Mouse (Mus musculus): ENCODE data around the gene Lin7b. TPM values are rescaled to one million over a fixed set of nuclear protein-coding genes. Genes with fewer than 3 reads are reported as not detected.
"Not testable (repeated sequence)": the region's sequence is repeated elsewhere in the genome, so short reads cannot be mapped to it uniquely, and the experiment has no call there.

The Lin7b gene
- polyA plus RNA-seq, 1 experiment from 2014 or later: 34.8 TPM

DNA sequence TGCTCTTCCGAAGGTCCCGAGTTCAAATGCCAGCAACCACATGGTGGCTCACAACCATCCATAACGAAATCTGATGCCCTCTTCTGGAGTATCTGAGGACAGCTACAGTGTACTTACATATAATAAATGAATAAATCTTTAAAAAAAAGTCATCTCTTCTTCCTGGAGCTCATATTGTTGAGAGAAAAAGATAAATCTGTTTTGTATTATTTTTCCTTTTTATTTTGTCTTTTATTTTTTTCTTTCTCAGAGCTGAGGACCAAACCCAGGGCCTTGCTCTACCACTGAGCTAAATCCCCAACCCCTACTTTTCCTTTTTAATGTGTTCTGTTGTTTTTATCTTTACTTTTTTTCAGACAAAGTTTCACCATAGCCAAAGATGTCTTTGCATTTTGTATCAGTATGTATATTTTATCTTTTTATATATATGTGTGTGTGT lies 26.0 kb upstream of the Lin7b start:
- H3K36me3 ChIP-seq (replicated peaks; ENCODE audit: control insufficient read depth, insufficient read depth); H3K27me3 ChIP-seq (ENCODE audit: control insufficient read depth, insufficient read depth, low read length); DNase-seq (ENCODE audit: low spot score); H3K9me3 ChIP-seq (ENCODE audit: control insufficient read depth, low read length): not testable (repeated sequence)
- Histone ChIP-seq H3K27ac (peak overlapping the region; percentile 97), H3K4me1 (replicated peaks; ENCODE audit: control insufficient read depth, insufficient read depth, low read length) (peaks cover 18% of the 10 kb centered on the region), H3K4me3 (replicated peaks; ENCODE audit: low read length) (peak overlapping the region; percentile 82), H3K4me2 (replicated peaks) (peak overlapping the region; percentile 97), H3K9ac (peak overlapping the region; percentile 34; the same call in 1 of the 2 replicates)
- ATAC-seq (ENCODE audit: low FRiP score): 0 out of 2 replicates have a peak, but pooled peaks have one; percentile 4
- 4% methylated on average over 3 of the region's 3 CpGs for WGBS

DNA sequence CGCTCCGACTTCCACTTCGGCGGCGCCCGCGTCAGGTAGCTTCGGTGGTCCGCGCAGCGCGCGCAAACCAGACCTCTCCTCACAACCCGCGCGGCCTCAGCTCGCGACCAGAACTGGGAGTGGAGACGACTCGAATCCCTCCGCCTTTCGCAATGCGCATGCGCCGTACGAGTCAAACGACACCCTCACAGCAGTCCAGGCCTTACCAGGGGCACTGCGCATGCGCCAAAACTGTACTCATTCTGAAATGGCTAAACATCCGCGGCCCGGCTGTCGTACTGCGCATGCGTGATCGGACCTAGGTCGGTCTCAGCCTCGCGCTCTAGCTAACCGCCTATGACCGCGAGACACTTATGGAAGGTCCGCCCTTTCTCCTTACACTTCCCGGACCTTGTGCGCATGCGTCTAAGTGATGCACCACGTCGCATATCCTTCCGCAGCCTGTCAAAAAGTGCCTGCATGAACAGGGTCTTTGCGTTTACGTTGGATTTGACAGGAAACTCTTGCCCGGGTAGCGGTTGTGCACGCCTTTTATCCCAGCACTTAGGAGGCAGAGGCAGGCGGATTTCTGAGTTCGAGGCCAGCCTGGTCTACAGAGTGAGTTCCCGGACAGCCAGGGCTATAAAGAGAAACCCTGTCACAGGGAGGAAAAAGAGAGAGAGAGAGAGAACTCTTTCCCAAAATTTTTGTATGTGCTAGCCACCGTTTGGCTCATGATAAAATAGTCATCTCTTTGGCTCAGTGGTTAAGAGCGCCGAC lies 25.4 kb upstream of the Lin7b start, which contains the start of gene Snrnp70:
Snrnp70 (minus strand) TSS at position 165 of the 759 bp plus-strand sequence.
- under 1% methylated on average over 60 of the region's 60 CpGs for WGBS
- H3K27ac ChIP-seq: peak within 1 kb of the TSS; percentile 97
- peaks cover 18% of the 10 kb centered on the region for H3K4me1 ChIP-seq (replicated peaks; ENCODE audit: control insufficient read depth, insufficient read depth, low read length)
- H3K4me3 ChIP-seq (replicated peaks; ENCODE audit: low read length): peak within 1 kb of the TSS; percentile 82
- H3K9me3 ChIP-seq (ENCODE audit: control insufficient read depth, low read length): no peaks in the 10 kb centered on the region
- H3K36me3 ChIP-seq (replicated peaks; ENCODE audit: control insufficient read depth, insufficient read depth): peaks cover 16% of the 10 kb centered on the region
- DNase-seq (ENCODE audit: low spot score) (peak; percentile 100), ATAC-seq (ENCODE audit: low FRiP score) (peak; percentile 96)
- H3K27me3 ChIP-seq (ENCODE audit: control insufficient read depth, insufficient read depth, low read length): no peaks in the 10 kb centered on the region
- peak within 1 kb of the TSS; percentile 97 for H3K4me2 ChIP-seq (replicated peaks)
- peak within 1 kb of the TSS; percentile 79 for H3K9ac ChIP-seq

DNA sequence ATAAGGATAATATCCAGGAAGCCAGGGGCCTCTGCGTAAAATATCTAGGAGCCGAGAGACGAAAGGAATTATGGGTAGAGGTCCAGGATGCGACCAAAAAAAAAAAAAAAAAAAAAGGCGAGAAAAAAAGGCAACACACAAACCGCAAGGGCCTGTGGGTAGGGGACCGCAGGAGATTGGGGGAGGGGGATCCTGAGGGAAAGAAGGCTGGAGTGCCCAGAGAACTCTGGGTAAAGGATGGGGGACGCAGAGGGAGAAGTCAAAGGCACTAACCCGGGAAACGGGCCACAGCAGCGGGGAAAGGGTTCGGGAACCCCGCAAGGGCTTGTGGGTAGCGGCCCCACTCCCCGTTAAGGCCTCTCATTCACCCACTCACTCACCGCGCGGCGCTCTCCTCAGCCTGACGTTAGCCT lies 24.8 kb upstream of the Lin7b start:
- Histone ChIP-seq H3K4me1 (replicated peaks; ENCODE audit: control insufficient read depth, insufficient read depth, low read length) (peaks cover 18% of the 10 kb centered on the region), H3K4me3 (replicated peaks; ENCODE audit: low read length) (peak overlapping the region; percentile 82), H3K4me2 (replicated peaks) (peak overlapping the region; percentile 97), H3K9me3 (ENCODE audit: control insufficient read depth, low read length) (no peaks in the 10 kb centered on the region), H3K27ac (peak overlapping the region; percentile 97), H3K27me3 (ENCODE audit: control insufficient read depth, insufficient read depth, low read length) (no peaks in the 10 kb centered on the region), H3K36me3 (replicated peaks; ENCODE audit: control insufficient read depth, insufficient read depth) (peaks cover 22% of the 10 kb centered on the region), H3K9ac (peak overlapping the region; percentile 79)
- under 1% methylated on average over 19 of the region's 20 CpGs for WGBS
- ATAC-seq (ENCODE audit: low FRiP score): peak; percentile 80
- DNase-seq (ENCODE audit: low spot score): peak; percentile 73

DNA sequence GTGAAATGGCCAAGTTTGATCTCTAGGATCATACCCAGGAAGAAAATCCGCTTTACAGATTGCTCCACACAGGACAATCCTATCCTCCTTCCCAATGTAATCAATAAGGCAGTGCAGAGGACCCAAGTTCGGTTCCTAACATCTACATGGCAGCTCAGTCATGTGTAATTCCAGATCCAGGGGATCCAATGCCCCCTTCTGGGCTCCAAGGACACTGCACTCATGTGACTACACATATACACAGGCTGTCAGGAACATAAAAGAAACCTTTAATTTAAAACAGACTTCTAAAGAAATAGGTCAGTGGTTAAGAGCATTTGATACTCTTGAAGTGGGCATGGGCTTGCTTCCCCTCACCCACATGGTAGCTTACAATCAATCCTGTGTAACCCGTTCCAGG lies 15.7 kb upstream of the Lin7b start:
- 94% methylated on average over 3 of the region's 3 CpGs for WGBS
- Histone ChIP-seq H3K9ac (no peak overlapping the region), H3K4me1 (replicated peaks; ENCODE audit: control insufficient read depth, insufficient read depth, low read length) (no peaks in the 10 kb centered on the region), H3K4me2 (replicated peaks) (no peak overlapping the region), H3K9me3 (ENCODE audit: control insufficient read depth, low read length) (no peaks in the 10 kb centered on the region), H3K27me3 (ENCODE audit: control insufficient read depth, insufficient read depth, low read length) (no peaks in the 10 kb centered on the region), H3K4me3 (replicated peaks; ENCODE audit: low read length) (no peak overlapping the region), H3K36me3 (replicated peaks; ENCODE audit: control insufficient read depth, insufficient read depth) (peaks cover 100% of the 10 kb centered on the region), H3K27ac (no peak overlapping the region)
- DNase-seq (ENCODE audit: low spot score) (no peak), ATAC-seq (ENCODE audit: low FRiP score) (no peak)

DNA sequence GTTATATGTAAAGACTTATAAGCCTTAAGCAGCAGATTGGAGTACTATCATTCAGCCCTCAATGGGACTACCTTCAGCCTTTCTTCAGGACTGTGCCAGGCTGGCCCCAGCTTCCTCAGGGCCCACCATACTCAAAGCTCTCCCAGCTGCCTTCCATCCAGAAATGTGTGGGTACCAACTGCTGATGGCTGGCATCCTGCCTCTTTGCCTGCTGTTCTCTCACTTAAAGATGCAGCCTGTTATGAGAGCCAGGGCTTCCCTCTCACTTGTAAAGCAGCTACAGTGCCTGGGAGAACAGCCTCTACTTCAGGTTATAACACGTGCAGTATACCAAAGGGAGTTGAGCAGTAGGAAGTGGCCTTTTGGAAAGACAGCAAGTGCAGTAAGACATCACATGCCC lies 5.7 kb upstream of the Lin7b start:
- 0 out of 2 replicates have a peak, but pooled peaks cover 4% of the 10 kb centered on the region for H3K4me1 ChIP-seq (replicated peaks; ENCODE audit: control insufficient read depth, insufficient read depth, low read length)
- 84% methylated on average over 1 of the region's 1 CpGs for WGBS
- no peaks in the 10 kb centered on the region for H3K27me3 ChIP-seq (ENCODE audit: control insufficient read depth, insufficient read depth, low read length)
- no peak overlapping the region for H3K4me2 ChIP-seq (replicated peaks)
- no peak overlapping the region for H3K9ac ChIP-seq
- peaks cover 96% of the 10 kb centered on the region for H3K36me3 ChIP-seq (replicated peaks; ENCODE audit: control insufficient read depth, insufficient read depth)
- DNase-seq (ENCODE audit: low spot score) (no peak), ATAC-seq (ENCODE audit: low FRiP score) (no peak)
- H3K9me3 ChIP-seq (ENCODE audit: control insufficient read depth, low read length): no peaks in the 10 kb centered on the region
- H3K27ac ChIP-seq: no peak overlapping the region
- no peak overlapping the region for H3K4me3 ChIP-seq (replicated peaks; ENCODE audit: low read length)

DNA sequence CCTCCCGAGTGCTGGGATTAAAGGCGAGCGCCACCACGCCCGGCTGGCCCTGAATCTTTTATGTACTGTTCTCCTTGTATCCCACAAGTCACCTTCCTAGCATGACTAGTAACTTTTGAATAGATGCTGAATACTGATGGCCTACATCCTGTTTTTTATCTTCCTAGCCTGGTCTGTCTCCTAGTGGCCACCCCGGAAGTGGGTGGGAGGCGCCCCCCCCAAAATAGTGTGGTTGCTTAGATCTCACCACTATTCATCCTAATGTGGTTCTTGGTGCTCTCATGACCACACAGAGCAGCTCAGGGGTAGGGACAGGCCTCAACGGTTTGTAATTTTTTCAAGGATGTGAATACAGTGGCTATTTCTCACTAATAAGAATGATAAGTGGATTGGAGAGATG lies 4.2 kb upstream of the Lin7b start:
- H3K36me3 ChIP-seq (replicated peaks; ENCODE audit: control insufficient read depth, insufficient read depth): peaks cover 82% of the 10 kb centered on the region
- peaks cover 8% of the 10 kb centered on the region; the same call in 1 of the 2 replicates for H3K4me1 ChIP-seq (replicated peaks; ENCODE audit: control insufficient read depth, insufficient read depth, low read length)
- WGBS: 92% methylated on average over 8 of the region's 8 CpGs
- H3K9ac ChIP-seq: no peak overlapping the region
- H3K4me2 ChIP-seq (replicated peaks): no peak overlapping the region
- H3K9me3 ChIP-seq (ENCODE audit: control insufficient read depth, low read length): no peaks in the 10 kb centered on the region
- H3K4me3 ChIP-seq (replicated peaks; ENCODE audit: low read length): no peak overlapping the region
- no peaks in the 10 kb centered on the region for H3K27me3 ChIP-seq (ENCODE audit: control insufficient read depth, insufficient read depth, low read length)
- no peak for ATAC-seq (ENCODE audit: low FRiP score)
- no peak for DNase-seq (ENCODE audit: low spot score)
- no peak overlapping the region for H3K27ac ChIP-seq

DNA sequence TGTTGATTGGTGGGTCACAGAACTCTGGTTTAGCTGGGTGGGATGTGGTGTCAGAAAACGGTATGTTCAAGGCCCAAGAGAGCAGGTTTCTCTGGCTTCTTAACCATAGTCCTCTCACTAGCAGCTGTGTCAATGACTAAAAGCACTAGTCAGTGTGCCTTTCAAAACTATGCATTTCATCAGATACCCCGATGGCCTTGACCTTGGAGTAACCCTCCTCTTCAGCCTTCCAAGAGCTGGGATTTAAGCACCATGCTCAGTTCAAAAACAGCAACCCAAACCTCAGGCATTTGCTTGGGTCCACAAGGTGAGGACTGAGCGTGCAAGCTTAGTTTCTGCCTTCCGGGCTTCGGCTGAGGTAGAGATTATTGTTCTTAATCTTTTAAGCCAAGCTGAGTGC lies 2.0 kb upstream of the Lin7b start:
- Histone ChIP-seq H3K9me3 (ENCODE audit: control insufficient read depth, low read length) (no peaks in the 10 kb centered on the region), H3K27ac (no peak overlapping the region), H3K4me1 (replicated peaks; ENCODE audit: control insufficient read depth, insufficient read depth, low read length) (peaks cover 18% of the 10 kb centered on the region; the same call in 1 of the 2 replicates), H3K4me2 (replicated peaks) (no peak overlapping the region), H3K9ac (no peak overlapping the region), H3K36me3 (replicated peaks; ENCODE audit: control insufficient read depth, insufficient read depth) (peaks cover 59% of the 10 kb centered on the region), H3K4me3 (replicated peaks; ENCODE audit: low read length) (no peak overlapping the region), H3K27me3 (ENCODE audit: control insufficient read depth, insufficient read depth, low read length) (peaks cover 8% of the 10 kb centered on the region)
- WGBS: 90% methylated on average over 5 of the region's 5 CpGs
- no peak for DNase-seq (ENCODE audit: low spot score)
- no peak for ATAC-seq (ENCODE audit: low FRiP score)

DNA sequence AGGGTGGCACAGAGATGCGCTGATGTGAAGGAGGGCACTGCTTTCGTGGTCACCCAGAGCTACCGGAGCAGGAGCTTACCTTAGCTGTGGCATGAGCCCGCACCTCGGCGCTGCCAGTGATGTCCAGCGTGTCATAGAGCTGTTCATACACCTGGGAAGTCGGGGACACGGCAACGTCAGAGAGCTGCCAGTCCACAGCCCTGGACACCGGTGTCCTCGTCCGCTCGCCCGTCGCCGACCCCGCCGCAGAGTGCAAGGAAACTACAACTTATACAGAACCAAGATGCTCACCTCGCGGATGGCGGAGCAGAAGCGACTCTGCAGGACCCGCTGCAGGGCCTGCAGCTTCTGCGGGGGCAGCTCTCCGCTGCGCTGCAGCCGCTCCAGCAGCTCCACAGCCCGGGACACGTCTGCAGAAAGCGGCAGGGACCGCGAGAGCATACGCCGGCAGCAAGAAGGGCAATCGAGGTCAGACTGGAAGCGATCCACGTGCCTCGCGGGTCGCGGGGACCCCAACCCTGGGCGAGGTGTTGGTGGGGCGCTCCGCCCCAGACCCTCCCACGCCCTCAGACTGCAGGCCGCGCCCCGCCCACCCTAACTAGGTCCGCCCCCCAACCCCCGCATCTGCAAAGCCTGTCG lies 428 bp downstream of the Lin7b start:
- Histone ChIP-seq H3K27me3 (ENCODE audit: control insufficient read depth, insufficient read depth, low read length) (peaks cover 8% of the 10 kb centered on the region), H3K27ac (no peak overlapping the region), H3K9me3 (ENCODE audit: control insufficient read depth, low read length) (no peaks in the 10 kb centered on the region), H3K4me1 (replicated peaks; ENCODE audit: control insufficient read depth, insufficient read depth, low read length) (peaks cover 26% of the 10 kb centered on the region), H3K36me3 (replicated peaks; ENCODE audit: control insufficient read depth, insufficient read depth) (peaks cover 37% of the 10 kb centered on the region), H3K4me3 (replicated peaks; ENCODE audit: low read length) (peak overlapping the region; percentile 42), H3K4me2 (replicated peaks) (peak overlapping the region; percentile 87), H3K9ac (peak overlapping the region; percentile 60)
- WGBS: 10% methylated on average over 50 of the region's 52 CpGs
- DNase-seq (ENCODE audit: low spot score) (peak; percentile 47), ATAC-seq (ENCODE audit: low FRiP score) (peak; percentile 7)

DNA sequence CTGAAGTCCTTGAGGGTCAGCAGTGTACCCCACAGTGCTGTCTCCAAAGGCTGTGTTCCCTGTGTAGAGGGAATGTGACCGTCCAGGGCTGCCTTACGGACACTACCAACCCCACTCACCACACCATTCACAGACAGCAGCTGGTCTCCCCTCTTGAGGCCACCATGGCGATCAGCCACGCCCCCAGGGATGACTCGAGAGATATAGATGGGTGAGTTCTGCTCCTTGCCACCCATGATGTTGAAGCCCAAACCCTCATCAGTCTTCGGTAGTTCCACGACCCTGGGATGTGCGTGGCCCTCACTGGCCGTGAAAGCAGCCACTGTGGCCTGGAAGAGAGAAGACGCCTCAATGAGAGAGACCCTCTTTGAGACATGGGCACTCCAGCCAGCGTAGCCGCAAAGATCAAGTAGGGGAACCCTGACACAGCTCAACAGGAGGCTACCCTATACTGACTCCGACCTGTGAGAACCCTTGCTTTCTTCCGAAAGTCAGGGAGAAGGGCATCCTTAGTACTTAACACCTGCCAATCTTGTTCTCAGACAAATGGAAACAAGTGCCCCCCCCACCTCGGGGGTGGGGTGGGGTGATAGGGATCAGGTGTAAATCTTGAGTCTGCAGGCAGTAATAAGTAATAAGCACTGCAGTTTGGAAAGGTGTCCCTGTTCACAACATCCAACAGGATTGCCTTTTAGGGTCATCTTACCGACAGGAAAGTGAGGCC lies 1.2 kb downstream of the Lin7b start:
- 73% methylated on average over 16 of the region's 16 CpGs for WGBS
- H3K9ac ChIP-seq: no peak overlapping the region
- DNase-seq (ENCODE audit: low spot score): no peak
- H3K9me3 ChIP-seq (ENCODE audit: control insufficient read depth, low read length): no peaks in the 10 kb centered on the region
- H3K4me2 ChIP-seq (replicated peaks): peak overlapping the region; percentile 87
- H3K36me3 ChIP-seq (replicated peaks; ENCODE audit: control insufficient read depth, insufficient read depth): peaks cover 29% of the 10 kb centered on the region
- no peak for ATAC-seq (ENCODE audit: low FRiP score)
- H3K4me1 ChIP-seq (replicated peaks; ENCODE audit: control insufficient read depth, insufficient read depth, low read length): peaks cover 31% of the 10 kb centered on the region
- H3K27me3 ChIP-seq (ENCODE audit: control insufficient read depth, insufficient read depth, low read length): peaks cover 8% of the 10 kb centered on the region
- peak overlapping the region; percentile 42; the same call in 1 of the 2 replicates for H3K4me3 ChIP-seq (replicated peaks; ENCODE audit: low read length)
- no peak overlapping the region for H3K27ac ChIP-seq
